Comparison of ENCODE assay signal across 15 mouse cellular contexts in the genomic region with DNA sequence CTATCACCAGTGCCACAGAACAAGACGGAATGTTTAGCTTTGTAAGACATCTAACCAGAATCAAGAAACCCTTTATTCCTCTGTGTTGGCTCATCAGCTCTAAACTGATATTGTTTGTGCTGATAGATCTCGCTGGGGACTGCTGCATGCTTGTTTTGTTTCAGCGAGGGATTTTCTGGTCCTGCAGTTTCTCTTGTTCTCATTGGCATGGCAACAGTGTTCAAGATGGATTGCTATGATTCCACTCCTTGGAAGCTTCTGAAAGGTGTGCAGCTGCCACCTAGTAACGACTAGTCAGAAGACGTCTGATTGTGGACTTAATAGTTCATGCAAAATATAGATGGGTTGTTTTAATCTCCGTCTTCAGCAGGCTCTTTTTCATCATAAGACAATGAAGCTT.
DNase-seq lines count a peak whose midpoint lies in the region; ATAC-seq lines count a peak whose summit lies in the region.
"Had no signal": no experiment of that assay in that cellular context is flagged by ENCODE, and none has a peak within 500 bp of the region (broad histone marks: within the 10 kb centered on the region; RNA-seq: fewer than 3 reads in every experiment).

No protein-coding gene starts in this region.

- no peak overlapping the region for H3K9ac ChIP-seq in midbrain, embryonic 11.5 days (ENCODE audit: low read length)
- H3K9ac ChIP-seq: limb, embryonic 12.5 days; lung, embryonic 14.5 days had no signal

- WGBS in hindbrain, embryonic 10.5 days: 26% methylated on average over 6 of the region's 6 CpGs
- 21% methylated on average over 6 of the region's 6 CpGs for WGBS in midbrain, embryonic 11.5 days

- H3K4me3 ChIP-seq in hindbrain, embryonic 10.5 days: no peak overlapping the region
- H3K4me3 ChIP-seq in midbrain, embryonic 11.5 days (ENCODE audit: low read depth, low read length): no peak overlapping the region
- H3K4me3 ChIP-seq: gastrocnemius, adult 2 months; limb, embryonic 12.5 days had no signal

- H3K4me2 ChIP-seq in midbrain, embryonic 11.5 days: no peak overlapping the region
- H3K4me2 ChIP-seq: limb, embryonic 12.5 days; lung, embryonic 14.5 days had no signal

- ATAC-seq in midbrain, embryonic 11.5 days (ENCODE audit: low FRiP score): peak; percentile 44; the same call in 1 of the 2 replicates

- H3K4me1 ChIP-seq in hindbrain, embryonic 10.5 days (replicated peaks): peaks cover 7% of the 10 kb centered on the region
- peaks cover 7% of the 10 kb centered on the region; the same call in 1 of the 2 replicates for H3K4me1 ChIP-seq in midbrain, embryonic 11.5 days (ENCODE audit: control insufficient read depth, insufficient read depth, low read length)
- H3K4me1 ChIP-seq: limb, embryonic 12.5 days had no signal

- peak; percentile 9 to 12 for DNase-seq in right cerebral cortex, adult 2 months (ENCODE audit: low spot score in 2 of 2)
- no peak for DNase-seq in right cerebral cortex, postnatal 25 days
- DNase-seq in hindbrain, embryonic 10.5 days (ENCODE audit: low spot score): peak; percentile 10
- no peak for DNase-seq in midbrain, embryonic 11.5 days (ENCODE audit: low spot score, missing footprints)
- DNase-seq in adrenal gland, adult 2 months: no peak
- DNase-seq in heart, postnatal 10 days: no peak
- no peak for DNase-seq in cerebellum, adult 11-12 months
- DNase-seq: cerebellum, postnatal 36 days; gastrocnemius, adult 2 months; heart, postnatal 4 days; kidney, adult 9 months; lung, embryonic 14.5 days; spleen, adult 18-20 months had no signal

- no peak overlapping the region for H3K27ac ChIP-seq in hindbrain, embryonic 10.5 days
- H3K27ac ChIP-seq in midbrain, embryonic 11.5 days (ENCODE audit: low read depth, low read length): no peak overlapping the region
- H3K27ac ChIP-seq: gastrocnemius, adult 2 months; limb, embryonic 12.5 days had no signal

- H3K27me3 ChIP-seq in hindbrain, embryonic 10.5 days (ENCODE audit: insufficient read depth, poor library complexity, severe bottlenecking): no peaks in the 10 kb centered on the region
- H3K27me3 ChIP-seq in midbrain, embryonic 11.5 days (ENCODE audit: control insufficient read depth, insufficient read depth, low read length): no peaks in the 10 kb centered on the region
- H3K27me3 ChIP-seq: CH12.LX; limb, embryonic 12.5 days had no signal

- H3K9me3 ChIP-seq in hindbrain, embryonic 10.5 days: no peaks in the 10 kb centered on the region
- H3K9me3 ChIP-seq in midbrain, embryonic 11.5 days (ENCODE audit: control insufficient read depth, low read length): no peaks in the 10 kb centered on the region
- H3K9me3 ChIP-seq: limb, embryonic 12.5 days had no signal

- intact Hi-C loops in heart, postnatal 10 days (cut with DNase I): no loop called here

- no peaks in the 10 kb centered on the region for H3K36me3 ChIP-seq in hindbrain, embryonic 10.5 days
- H3K36me3 ChIP-seq in midbrain, embryonic 11.5 days (ENCODE audit: control insufficient read depth, insufficient read depth, low read length): no peaks in the 10 kb centered on the region
- H3K36me3 ChIP-seq: limb, embryonic 12.5 days had no signal

Comparison
In these comparisons a context has a peak if more than half of its experiments do, and no peak if none do; other contexts are left out.
1. DNase-seq: peak in right cerebral cortex, adult 2 months (2 of 2) and hindbrain, embryonic 10.5 days (single experiment); none in right cerebral cortex, postnatal 25 days (single experiment), midbrain, embryonic 11.5 days (single experiment), adrenal gland, adult 2 months (single experiment), heart, postnatal 10 days (0 of 2) and cerebellum, adult 11-12 months (single experiment).